Mouse (Mus musculus): Measurements from ENCODE around the gene Minos1.

Gene Minos1

GRCm38 (mm10) chr4:139142985-139143384, 12.1 kb upstream of the Minos1 start:
- no peak for DNase-seq

GRCm38 (mm10) chr4:139141785-139142184, 10.9 kb upstream of the Minos1 start:
- DNase-seq, result no peak

GRCm38 (mm10) chr4:139140267-139140666, 9.4 kb upstream of the Minos1 start:
- no peak for DNase-seq

GRCm38 (mm10) chr4:139136011-139136410, 5.1 kb upstream of the Minos1 start:
- DNase-seq, result no peak

- DNase-seq, result no peak
Observed at GRCm38 (mm10) chr4:139133109-139133508, 2.2 kb upstream of the Minos1 start.

DNA sequence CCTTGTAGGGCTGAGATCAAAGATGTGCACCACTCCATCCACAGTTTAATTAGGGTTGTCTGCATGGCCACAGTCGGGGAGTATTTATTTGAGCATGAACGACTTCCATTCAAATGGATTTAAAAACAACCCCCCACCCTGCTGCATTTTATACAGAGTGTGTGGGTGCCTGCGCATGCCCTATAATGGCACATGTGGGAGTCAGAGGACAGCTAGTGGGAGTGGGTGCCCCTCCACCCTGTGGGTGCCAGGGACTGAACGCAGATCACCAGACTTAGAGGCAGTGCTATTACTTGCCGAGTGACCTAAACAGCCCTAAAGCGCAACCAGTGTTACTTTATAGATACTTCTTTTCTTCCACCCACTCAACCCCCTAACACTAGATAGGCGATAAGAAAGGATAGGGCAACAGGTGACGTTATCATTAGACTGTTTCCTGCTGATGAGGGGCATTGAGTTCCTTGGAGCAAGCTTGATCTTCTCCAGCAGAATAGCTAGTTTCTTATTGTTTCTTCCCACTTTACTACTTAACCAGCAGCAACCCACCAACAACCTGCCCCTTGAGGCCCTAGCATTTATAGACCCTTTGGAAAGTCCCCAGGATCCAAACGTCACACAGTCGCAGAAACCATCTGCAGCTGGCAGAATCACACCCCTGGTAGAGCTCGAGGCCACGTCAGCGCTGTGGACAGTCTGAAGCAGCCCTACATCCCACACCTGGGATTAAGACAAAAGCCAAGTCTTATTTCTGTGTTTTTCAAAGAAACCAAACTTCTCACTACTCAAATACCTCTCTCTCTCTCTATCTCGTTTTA, 1.2 kb upstream of the Minos1 start:
- DNase-seq, result no peak

- no peak for DNase-seq
Observed at GRCm38 (mm10) chr4:139129806-139130700, 860 bp downstream of the Minos1 start.

GRCm38 (mm10) chr4:139126475-139126874, 4.4 kb downstream of the Minos1 start:
- no peak for DNase-seq

DNA sequence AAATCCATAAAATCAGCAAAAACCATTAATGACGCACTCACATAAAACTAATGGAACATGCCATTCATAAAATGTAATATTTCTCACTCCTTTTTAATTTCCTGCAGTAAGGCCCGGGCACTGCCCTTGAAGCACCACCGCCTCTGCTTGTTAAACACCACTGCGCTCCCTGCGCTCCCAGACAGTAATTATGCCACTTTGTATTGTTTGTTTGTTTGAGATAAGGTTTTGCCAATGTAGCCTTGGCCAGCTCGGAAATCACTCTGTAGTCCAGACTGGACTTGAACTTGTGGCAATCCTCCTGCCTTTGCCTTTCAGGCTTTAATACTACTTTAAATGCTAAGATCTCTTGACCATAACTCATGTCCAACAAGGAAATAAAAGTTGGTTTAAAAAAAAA, 6.0 kb downstream of the Minos1 start:
- no peak for DNase-seq

GRCm38 (mm10) chr4:139122557-139122956, 8.4 kb downstream of the Minos1 start:
- no peak for DNase-seq

DNA sequence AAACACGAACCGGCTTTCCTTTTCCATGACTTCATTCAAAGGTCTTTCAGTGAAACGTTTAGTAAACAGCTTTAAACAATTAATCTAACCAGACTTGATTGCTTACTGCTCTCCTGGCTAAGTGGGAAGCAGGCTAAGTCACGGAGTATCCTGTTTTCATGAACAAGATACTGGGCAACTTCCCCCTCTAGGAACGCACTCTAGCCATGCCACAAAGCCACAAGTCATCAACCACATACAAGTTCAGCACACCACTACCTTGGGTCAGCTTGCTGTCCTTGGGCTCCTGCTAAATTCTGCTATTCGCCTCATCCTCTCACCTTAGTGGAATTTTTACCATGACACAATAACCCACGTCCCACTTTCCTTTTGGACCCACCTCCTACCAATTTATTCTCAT, 9.9 kb downstream of the Minos1 start:
- DNase-seq, result no peak

- no peak for DNase-seq
Observed at GRCm38 (mm10) chr4:139120281-139120814, 10.6 kb downstream of the Minos1 start.

GRCm38 (mm10) chr4:139116356-139117063, 14.4 kb downstream of the Minos1 start:
- peak; percentile 33 for DNase-seq

- DNase-seq, result no peak
Observed at GRCm38 (mm10) chr4:139115721-139116120, 15.2 kb downstream of the Minos1 start.

- DNase-seq, result no peak
Observed at GRCm38 (mm10) chr4:139112482-139112881, 18.4 kb downstream of the Minos1 start.

GRCm38 (mm10) chr4:139111421-139111820, 19.5 kb downstream of the Minos1 start:
- DNase-seq, result peak; percentile 42

GRCm38 (mm10) chr4:139110858-139111257, 20.1 kb downstream of the Minos1 start:
- peak; percentile 38 for DNase-seq

- no peak for DNase-seq
Observed at GRCm38 (mm10) chr4:139105453-139105852, 25.5 kb downstream of the Minos1 start.

- no peak for DNase-seq
Observed at GRCm38 (mm10) chr4:139101546-139101945, 29.4 kb downstream of the Minos1 start.

DNA sequence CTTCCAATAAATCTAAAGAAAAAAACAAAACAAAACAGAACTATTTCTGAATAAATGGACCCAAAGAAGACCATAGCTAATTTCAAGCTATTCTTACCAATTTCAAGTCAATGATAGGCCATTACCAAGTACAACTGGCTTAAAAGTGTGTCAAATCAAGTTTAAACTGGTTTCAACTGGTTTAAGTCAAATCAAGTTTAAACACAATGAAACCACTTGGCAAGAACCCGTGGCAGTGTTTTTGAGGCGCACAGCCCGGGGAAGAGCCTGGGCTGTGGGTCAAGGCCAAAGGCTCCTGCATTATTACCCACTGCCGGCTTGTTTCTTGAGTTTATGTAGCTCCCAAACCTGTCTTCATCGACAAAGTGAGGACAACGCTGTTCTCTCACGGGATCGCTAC, 30.6 kb downstream of the Minos1 start:
- DNase-seq, result no peak

DNA sequence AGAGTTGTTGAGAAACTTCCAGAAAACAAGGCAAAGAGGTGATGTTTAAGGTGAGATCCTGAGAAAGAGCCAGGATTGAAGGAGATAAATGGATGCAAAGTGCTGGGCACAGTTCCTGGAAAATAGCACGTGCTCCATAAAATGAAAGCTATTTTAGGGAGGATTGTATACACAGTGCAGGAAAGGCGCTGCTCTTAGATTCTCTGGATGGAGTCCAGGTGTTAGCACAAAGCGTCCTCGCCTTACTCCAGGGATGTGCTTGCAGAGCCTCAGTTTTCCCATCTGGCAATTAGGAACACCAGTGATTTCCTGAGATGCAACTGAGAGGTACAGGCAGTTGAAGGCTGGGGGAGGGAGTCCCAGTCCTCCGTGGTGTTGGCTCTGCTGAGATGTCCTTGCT, 34.7 kb downstream of the Minos1 start:
- peak; percentile 15 for DNase-seq

GRCm38 (mm10) chr4:139095406-139095805, 35.5 kb downstream of the Minos1 start:
- DNase-seq, result peak; percentile 78

DNA sequence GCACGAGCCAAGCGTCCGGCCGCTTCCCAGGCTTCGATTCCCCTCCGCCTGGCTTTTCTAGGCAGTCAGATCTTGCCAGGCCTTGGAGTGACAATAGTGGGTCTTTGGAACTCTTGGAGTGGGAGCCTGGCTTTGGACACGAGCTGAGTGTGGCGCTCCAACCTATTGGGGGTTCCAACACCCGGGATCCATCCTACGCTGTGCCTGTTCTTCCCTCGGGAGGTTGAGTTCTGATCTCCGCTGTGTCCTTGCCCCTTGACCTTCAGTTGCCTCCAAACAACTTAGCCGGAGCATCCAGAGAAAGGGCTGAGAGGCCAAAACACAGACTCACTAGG, 37.8 kb downstream of the Minos1 start:
- DNase-seq, result no peak

Measured in kidney, adult 18-20 months (tissue).